Mouse (Mus musculus) olfactory bulb, adult 2 months (tissue): Measurements from ENCODE around the gene Dus2.

Experiments used
- CTCF ChIP-seq: fragments of 200-500 bp; IDR thresholded peaks from 2 replicates; pipeline ENCODE4 v1.5.1; 2012; ENCODE audit warnings: low read depth, mild to moderate bottlenecking, low read length, moderate library complexity; ENCODE audit not compliant: insufficient read depth
- POLR2A ChIP-seq: fragments of 200-500 bp; IDR thresholded peaks from 2 replicates; pipeline ENCODE4 v1.6.1; 2012; ENCODE audit warnings: mild to moderate bottlenecking, low read depth, low read length, moderate library complexity; ENCODE audit not compliant: insufficient read depth

DNA sequence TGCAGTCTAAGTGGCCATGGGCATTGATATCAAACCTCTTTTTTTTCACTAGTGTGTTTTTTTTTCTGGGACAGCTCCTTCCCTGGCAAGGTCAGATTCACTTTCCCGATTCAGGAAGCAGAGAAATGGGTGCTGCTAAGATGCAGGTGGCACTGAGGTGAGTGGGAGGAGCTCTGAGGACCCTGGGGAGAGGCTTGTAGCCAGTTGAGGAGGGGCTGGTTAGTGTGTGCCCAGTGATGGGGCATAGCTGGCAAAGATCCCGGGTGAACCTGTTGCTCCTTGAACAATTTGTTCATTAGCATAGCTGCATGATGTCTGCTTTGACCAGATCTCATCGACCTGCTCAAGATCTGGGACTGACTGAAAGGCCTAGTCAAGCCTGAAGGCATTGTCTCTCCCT is 63.9 kb downstream of the Dus2 start:
- TF ChIP-seq POLR2A: no peak
- no peak for TF ChIP-seq CTCF
